Mouse (Mus musculus) bone marrow macrophage, adult 2 months (primary cell): ENCODE results near the gene Pla2g4f.

Experiments used
- CTCF ChIP-seq: IDR thresholded peaks from 2 replicates; pipeline ENCODE4 v1.5.1; 2012; ENCODE audit warnings: low read depth, mild to moderate bottlenecking, low read length, moderate library complexity
- POLR2A ChIP-seq: IDR thresholded peaks from 2 replicates; pipeline ENCODE4 v1.6.1; 2012; ENCODE audit warnings: mild to moderate bottlenecking, low read depth, low read length, borderline replicate concordance

DNA sequence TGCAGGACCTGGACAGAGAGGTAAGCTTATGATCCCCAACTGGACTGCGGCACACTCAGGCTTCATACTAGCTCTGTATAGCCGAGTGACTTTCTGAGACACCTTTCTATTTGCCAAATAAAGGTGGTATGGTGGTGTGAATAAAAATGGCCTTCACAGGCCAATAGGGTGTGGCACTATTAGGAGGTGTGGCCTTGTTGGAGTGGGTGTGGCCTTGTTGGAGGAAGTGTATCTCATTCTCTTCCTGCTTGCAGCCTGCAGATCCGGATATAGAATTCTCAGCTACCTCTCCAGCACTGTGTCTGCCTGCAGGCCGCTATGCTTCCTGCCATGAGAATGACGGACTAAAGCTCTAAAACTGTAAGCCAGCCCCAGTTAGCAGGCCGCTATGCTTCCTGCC lies 12.9 kb downstream of the Pla2g4f start:
- no peak for TF ChIP-seq CTCF
- no peak for TF ChIP-seq POLR2A
